Mouse (Mus musculus) c-Kit-positive CD71-negative TER-119-negative erythroid progenitor cells, embryonic 14.5 days (primary cell): ENCODE data around the gene Sesn2.
"Not testable (repeated sequence)": the region's sequence is repeated elsewhere in the genome, so short reads cannot be mapped to it uniquely, and the experiment has no call there.

Experiments used
- DNase-seq: peaks from one replicate; pipeline ENCODE4 v3.0.0-alpha.2; 2013; ENCODE audit warnings: low read depth

Gene Sesn2

DNA sequence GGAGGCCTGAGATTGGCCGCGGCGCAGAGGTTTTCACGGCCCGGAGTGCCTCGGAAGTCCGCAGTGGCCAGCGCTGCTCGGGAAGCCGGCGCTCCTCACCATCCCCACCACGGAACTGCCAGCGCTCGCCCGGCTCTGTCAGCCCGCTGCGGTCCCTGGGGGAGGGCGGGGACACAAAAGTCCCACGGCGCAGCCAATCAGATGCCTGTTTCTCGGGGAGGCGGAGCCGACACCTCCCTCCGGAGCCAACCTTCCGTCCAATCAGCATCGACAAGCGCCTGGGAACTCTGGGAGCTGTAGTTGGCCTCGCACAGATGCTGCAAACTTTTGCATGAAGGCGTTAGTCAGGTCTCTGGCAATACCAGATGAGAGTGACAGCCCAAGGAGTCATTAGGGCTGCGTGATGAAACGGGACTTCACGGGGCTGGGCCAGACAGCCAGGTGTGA, at the start of gene Sesn2:
TSS of gene Sesn2 (minus strand) at position 150 of the 447 bp plus-strand sequence.
- peak; percentile 98 for DNase-seq

DNA sequence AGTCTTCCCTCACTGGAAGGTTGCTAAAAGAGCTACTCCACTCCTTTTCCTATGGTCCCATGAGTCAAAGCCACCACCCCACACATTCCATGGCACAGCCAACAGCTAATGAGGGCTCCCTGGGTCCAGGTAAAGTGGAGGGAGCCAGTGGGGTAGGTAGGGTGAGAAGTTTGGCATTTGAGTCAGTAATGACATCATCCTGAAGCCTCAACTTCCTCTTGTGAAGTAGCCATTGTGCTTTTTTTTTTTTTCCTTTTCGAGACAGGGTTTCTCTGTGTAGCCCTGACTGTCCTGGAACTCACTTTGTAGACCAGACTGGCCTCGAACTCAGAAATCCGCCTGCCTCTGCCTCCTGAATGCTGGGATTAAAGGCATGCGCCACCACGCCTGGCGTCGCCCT, 45.2 kb upstream of the Sesn2 start:
- not testable (repeated sequence) for DNase-seq

DNA sequence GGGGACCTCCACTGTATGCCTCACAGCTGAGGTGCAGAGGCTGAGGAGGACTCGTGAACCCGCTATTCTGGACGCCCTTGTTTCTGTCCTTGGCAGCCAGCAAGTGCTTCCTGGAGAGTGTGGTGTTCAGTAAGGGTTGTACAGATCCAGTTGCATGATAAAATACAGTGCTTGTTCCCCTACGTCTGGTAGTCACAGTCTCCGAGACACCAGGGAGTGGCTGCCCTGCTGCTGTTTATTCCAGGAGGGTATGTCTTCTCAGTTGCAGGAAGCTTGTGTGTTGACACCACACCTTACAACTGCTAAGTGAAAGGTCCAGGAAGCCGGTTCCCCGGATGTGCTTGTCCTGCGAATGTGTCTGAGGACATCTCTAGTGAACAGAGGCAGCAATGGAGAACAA, 44.4 kb upstream of the Sesn2 start:
- DNase-seq: no peak

DNA sequence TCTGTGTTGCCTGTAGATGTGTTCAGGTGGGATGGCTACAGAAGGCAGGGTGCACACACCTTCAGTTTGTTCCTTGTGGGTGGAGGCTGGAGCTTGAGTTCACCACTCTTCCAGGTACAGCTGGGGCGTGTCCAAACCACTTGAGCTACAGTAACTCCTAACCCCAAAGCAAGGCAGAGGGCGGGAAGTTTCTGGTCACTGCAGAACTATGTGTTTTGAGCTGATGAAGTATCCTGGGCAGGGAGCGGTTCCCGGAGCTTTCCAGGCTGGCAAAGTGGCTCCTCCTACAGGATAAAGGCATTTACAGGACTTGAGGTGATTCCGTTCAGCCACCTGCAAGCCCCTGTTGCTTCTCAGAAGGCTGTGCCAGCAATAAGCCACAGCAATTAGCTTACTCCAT, 43.9 kb upstream of the Sesn2 start:
- DNase-seq: no peak

DNA sequence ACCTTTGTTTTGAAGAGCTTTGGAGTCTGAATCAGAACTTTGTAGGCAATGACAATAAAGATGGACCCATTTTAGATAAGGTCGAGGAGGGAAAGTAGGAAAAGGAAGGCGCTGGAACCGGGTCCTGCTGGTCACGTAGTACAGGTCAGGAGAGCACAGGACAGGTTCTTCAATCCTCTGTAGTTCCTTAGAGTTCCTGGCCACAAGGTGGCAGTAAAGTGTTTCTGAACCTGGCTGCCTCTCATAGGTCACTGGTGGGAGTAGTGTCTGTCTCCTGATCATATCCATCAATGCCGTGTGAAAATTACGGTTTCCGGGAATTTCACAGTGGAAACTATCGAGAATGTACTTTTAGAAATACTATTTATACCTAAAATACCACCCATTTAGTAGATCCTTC, 35.5 kb upstream of the Sesn2 start:
- DNase-seq: peak; percentile 73

DNA sequence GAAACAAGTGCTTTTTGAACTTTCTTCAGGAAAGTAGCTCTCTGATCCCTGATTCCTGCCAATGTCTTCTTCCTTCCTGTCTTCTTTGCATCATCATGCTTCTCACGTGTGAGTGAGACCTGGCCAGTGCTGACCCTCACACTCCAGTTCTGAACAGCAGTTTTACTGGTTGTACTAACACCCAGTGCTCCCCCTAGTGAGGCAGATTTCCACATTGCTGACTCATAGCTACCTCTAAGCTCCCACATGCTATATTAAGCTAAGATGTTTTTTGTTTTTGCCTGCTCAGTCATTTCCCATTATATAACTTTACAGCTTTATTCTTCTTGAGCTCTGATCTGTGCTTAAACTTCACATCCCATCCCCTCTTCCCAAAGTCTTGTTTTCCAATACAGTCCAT, 32.4 kb upstream of the Sesn2 start:
- no peak for DNase-seq

DNA sequence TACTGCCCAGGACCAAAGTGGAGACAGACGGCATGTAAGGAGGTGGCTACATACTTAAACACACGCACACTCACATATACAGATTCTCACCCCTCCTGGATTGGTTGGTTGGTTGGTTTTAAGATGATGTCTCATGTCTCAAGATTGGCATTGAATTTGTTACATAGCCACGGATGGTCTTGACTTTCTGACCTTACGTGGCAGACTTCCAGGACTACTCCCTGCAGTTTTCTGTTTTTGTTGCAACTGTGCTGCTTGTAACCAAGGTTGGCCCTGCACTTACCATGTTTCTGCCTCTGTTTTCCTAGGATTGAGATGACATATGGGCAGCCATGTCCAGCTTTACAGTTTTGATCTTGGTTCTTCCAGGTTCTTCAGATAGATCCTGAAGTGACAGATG, 31.1 kb upstream of the Sesn2 start:
- no peak for DNase-seq

DNA sequence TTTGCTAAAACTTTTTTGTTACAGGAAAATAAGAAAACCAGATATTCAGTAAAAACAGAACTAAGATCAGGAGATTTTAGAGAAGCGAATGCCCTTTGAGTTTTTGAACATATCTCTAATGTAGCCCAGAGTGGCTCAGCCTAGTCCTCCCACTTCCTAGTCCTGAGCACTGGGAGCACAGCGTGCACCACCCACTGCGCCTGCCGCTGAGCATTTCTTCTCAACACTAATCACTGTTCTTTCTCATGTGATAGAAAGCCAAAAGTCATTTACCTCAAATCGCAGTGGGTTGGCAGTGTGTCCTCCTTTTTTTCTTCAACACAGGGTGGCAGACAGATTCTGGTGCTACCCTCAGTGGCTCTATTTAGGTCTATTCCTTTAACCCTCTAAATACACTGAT, 29.2 kb upstream of the Sesn2 start:
- DNase-seq: no peak

DNA sequence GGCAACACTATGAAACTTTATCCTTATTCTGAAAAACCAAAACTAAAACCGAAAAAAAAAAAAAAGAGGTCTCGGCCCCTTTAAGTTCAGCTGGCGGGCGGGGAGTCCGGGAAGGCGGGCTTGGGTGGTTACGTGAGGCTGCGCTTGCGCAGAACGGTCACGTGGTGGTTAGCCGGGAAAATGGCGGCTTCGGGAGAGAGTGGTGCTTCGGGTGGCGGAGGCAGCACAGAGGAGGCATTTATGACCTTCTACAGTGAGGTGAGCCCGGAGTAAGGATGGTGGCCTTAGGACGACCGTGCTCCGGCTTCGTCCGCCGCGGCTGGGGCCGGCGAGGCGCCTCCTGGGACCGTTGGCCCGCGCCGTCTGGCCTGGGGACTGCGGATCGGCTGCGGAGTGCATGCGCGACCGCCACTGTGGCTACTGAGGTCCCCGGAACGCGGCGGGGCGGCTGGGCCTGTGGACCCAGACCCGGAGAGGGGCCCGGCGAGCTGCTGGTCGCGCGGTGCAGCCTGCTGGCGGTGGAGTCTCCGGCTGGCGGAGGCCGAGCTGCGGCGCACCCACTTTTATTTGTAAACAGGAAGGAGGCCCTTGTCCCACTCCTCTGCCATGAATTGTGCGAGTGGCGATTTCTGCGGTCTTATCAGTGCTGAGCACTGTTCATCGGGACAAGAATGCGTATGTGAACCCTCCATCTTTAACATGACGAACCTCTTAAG, 25.3 kb upstream of the Sesn2 start, which contains the start of gene Dnajc8:
TSS of gene Dnajc8 (plus strand) at position 145 of the 716 bp plus-strand sequence.
- peak; percentile 94 for DNase-seq

DNA sequence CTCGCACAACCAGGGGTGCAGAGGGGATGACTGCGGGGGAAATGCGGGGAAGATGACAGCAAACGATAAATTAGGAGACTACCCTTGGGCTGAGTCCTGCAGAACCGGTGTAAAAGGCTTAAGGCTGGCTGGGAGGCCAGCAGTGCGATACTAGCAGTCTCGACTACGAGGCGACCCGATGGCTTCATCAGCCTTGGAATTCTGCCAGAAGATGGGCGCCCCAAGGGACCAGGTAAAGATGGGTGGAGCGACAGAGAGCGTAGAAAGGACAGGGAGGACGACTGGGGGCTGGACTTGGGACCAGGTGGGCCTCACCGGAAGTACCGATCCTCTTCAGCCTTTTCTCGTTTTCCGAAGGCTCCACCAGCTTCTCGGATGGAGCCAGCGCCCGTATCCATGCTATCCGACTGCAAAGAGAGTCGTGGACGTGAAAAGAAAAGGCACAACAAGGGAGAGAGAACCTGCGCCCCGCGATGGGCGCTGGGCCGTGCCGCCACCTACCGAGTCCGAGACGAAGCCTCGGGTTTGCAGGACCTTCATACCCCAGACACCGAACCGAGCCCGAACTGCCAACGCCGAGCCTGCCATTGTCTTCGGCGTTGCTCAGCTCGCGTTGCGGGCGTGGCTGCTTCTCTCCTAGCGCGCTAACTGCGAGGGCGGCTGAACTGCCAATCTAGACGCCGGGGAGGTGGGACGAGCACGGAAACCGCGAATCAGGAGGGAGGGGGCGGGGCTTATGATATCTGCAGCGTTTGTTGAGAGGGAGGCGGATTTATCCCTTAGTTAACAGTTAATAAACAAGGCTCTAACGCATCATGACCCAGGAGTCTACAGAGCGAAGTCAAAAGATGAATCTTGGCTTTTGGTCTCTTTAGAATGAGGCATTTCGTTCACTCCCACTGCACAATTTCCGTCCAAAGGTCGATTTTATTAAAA, 22.9 kb upstream of the Sesn2 start, which contains the start of gene Atpif1:
TSS of gene Atpif1 (minus strand) at position 679 of the 936 bp plus-strand sequence.
- DNase-seq: peak; percentile 92

DNA sequence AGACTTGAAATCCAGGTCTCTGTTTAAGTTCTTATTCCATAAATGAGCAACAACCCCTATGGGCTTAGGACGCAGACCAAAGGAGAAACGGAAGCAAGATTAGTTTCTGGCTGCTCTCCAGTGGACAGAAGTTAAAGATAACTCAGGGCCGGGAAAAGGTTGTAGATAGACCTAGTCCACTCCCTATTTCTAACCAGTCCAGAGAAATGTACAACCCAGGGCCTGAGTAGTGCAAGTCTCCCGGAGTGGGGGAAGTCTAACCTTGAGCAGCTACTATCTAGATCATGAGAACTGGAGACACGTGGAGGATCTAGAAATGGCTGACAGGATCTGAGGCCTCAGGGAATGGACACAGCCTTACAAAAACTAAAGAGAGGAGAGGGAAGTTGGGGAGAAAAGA, 22.2 kb upstream of the Sesn2 start:
- no peak for DNase-seq

DNA sequence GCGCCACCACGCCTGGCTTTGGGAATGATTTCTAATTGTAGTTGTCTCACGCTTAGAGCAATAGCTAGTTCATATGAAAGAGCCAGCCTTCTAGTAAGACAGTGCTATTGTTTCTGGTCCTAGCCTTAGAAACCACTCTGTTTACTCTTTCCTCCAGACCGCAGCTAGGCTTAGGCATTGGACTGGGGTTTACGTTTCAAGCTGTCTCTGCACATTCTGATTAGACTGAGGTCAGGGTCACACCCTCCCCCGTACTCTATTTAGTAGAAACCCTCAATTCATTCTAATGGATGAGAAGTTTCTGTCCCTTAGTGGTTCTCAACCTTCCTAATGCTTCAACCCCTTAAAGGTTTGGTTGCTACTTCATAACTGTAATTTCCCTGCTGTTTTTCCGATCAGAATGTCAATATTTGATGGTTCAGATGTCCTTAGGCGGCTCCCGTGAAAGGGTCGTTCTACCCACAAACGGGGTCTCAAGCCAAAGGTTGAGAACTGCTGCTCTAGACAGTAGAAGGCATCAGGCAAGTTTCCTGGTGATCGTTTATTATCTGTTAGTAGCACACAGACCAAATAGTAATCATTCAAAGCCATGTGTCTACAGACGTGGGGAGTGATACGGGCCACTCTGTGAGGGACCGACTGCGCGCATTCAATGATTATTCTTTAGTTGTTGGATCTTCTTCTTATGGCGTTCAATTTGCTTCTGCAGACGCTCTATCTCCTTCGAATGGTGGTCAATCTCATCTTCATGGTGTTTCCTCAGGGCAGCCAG, 19.9 kb upstream of the Sesn2 start:
- no peak for DNase-seq

DNA sequence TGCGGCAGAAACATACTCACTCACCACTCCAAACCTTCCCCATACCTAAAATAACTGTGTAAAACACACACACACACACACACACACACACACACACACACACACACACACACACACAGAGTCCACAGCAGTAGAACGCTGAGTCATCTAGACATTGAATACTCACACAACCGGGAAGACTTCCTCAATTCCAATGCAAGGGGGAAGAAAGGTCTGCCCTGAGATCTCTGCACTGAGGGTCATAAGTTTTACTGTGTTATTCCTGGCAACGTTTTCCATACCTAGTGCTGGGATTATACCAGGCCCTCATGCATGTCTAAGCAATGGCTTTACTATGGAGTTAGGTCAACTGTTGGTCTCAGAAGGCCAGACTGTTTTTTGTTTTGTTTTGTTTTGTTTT, 19.0 kb upstream of the Sesn2 start:
- no peak for DNase-seq

DNA sequence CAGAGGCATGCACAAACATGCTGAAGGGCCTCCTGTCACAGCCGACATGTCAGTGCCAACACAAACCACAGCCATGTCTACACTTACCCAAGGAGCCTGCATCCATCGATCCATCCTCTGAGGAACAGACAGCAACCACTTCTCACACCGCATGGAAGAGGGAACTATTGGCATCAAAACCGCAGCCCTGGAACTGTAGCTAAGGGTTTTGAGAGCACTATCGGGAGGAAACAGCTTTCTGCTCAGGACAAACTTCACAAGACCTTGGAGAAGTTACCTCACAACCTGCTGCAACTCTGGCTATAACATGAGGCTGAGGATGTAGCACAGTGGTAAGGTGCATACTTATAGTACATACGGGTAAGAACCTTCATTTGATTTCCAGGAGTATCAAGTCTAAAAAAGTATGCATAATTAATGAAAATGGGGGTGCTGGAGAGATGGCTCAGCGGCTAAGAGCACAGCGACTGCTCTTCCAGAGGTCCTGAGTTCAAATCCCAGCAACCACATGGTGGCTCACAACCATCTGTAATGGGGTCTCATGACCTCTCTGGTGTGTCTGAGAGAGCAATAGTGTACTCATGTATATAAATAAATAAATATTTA, 17.7 kb upstream of the Sesn2 start:
- no peak for DNase-seq

DNA sequence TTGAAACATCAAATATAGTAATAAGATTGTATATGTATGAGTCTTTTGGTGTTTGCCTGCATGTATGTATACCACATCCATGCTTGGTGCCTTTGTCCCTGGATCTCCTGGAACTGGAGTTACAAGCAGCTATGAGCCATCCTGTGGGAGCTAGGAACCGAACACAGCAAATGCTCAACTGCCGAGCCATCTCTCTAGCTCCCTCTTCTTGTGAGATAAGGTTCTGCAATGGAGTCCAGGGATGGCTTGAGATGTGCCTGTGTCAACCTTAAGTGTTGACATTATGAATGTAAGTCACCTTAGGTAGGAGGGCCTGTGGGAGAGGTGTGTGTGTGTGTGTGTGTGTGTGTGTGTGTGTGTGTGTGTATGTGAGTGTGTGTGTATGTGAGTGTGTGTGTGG, 16.4 kb upstream of the Sesn2 start:
- no peak for DNase-seq

DNA sequence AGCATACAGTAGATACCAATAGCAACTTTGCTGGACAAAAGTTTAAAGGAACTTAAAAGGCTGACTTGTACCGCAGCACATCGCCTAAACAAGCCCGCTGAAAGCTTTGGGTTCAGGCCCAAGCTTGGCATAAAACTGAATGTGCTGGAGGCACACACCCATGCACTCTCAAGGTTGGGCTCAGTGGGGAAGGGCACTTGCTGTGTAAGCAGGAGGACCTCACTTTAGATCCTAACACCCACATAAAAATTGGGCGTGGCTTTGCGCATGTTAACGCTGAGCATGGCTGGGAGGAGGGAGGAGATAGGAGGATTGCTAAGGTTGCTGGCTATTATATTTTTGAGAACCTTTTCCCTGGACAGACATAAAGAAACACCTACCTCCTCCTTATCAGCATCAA, 14.5 kb upstream of the Sesn2 start:
- no peak for DNase-seq

DNA sequence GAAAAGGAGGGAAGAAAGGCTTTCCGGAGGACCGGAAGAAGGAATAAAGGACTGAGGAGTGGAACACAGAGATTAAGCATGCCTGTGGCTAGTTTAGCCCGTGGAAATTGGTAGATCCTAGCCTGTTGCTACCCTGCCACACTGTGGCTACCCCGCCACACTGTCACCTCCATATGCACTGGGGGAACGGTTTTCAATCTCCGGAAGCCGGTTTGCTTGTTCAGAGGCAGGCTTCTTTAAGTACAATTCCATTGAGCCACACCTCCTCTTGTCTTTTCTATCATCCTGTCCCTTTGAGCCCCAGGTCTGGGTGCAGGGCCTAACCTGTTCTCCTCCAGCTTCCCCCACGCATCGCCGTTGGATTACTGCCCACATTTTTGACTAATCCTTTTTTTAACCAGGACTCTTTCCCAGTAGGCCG, 14.0 kb upstream of the Sesn2 start:
- no peak for DNase-seq

DNA sequence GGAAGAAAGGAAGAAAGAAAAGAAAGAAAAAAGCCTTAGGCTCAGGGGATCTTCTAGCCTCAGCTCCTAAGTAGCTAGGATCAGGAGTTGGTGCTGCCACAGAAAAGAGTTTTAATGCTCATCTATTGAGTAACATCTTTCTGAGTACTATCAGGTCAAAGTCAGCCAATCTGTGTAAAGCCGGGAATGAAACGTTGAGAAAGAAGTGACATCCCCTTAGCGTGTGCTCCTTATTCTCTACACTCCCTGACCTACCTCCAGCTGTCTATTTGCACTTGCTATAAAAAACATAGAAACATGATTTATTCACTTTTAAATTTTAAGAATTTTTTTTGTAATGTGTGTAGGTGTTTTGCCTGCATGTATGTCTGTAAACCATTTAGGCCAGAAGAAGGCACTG, 8.9 kb upstream of the Sesn2 start:
- no peak for DNase-seq

DNA sequence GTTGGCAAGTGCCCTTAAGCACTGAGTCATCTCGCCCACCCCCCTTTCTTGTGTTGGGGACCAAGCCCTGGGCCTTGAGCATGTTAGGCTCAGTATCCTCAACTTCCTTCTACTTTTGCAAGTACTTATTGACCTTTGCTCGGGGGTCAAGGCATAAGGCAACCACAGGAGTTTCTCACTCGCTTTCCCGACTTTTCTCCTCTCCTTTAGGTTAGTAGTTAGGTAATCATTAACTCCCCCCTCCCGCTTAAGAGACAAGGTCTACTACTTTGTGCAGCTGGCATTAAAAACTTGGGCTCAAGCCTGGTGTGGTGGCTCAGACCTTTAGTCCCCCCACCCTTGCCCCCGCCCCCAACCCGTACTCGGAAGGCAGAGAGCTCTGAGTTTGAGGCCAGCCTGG, 7.8 kb upstream of the Sesn2 start:
- no peak for DNase-seq

DNA sequence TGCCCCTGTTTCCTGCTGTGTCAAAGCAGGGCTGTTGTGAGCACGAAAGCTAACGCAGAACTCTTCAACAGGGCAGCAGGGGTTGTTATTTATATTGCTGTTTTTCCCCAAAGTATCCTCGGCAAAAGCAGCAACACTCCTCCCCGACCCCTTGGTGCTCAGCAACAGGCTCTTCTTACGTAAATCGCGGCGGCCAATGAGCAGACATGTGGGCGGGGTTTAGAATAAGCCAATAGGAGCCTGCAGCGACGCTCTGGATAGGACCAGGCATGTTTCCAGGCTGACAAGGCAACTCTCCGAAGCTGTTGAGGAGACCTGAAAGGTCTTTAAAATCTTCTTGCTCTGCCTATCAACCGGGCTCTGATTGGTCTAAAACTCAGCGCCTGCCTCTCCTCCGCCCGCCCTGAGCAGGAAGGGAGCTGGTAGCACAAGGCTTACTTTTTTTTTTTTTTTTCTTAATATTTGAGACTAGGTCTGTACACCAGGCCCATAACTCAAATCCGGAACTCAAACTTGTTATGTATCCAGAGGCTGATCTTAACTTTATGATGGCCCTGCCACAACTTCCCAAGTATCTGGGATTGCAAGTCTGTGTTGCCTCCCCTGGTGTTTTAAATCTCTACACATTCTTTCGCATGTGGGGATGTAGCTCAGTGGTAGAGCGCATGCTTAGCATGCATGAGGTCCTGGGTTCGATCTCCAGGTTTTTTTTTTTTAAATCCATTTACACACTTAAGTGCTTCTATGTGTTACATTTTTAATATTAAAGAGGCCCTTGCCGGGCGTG, 5.3 kb upstream of the Sesn2 start:
- peak; percentile 91 for DNase-seq

DNA sequence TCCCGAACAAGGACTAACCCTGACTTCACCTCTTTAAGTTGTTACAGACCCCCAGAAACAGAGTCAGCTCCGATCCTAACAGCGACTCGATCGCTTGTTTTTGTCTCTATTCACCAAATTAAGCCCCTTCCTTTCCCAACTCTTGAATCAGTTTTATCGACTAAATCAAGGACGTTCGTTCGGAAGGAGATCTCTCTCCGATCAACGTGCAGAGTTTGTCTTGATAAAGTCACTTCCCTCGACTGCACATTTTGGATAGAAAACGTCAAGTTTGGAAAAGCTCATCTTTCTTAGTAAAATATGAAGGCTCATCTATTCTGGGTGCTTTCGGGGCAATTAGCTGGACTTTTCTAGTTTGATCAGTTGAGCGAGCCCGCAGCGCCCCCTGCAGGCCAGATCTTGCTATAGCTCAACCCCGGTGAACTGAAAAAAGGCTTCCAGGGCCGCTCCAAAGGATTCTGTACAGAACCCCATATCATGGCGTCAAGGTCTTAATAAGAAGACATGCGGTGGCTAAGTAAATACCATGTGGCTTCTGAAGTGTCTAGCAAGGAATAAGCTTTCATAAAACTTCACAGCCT, 4.3 kb upstream of the Sesn2 start:
- peak; percentile 93 for DNase-seq
